Comparison of ENCODE assay signal across 8 mouse cellular contexts in the genomic region with DNA sequence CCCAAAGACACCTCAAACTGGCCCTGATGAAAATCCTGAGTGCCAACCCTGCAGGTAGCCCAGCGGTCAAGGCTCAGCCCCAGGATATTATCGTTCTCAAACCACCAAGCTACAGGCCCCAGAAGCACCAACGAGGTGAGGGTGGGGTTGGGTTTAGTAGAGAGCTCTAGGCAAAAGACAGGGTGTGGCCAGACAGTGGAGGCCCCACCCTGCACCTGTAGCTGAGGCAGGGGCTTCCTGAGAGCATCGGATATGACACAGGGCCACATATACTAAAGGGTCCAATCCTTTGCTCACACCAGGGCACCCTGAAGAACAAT. TPM values are rescaled to one million over a fixed set of nuclear protein-coding genes. Genes with fewer than 3 reads are reported as not detected.
A peak's percentile ranks its signal among the peaks of the same experiment; 100 is the strongest.
DNase-seq lines count a peak whose midpoint lies in the region; ATAC-seq and TF ChIP-seq lines count a peak whose summit lies in the region.

No protein-coding gene starts in this region.

- H3K9me3 ChIP-seq in embryonic facial prominence, embryonic 14.5 days (ENCODE audit: control insufficient read depth, low read length), result no peaks in the 10 kb centered on the region
- no peaks in the 10 kb centered on the region for H3K9me3 ChIP-seq in limb, embryonic 13.5 days
- H3K9me3 ChIP-seq in stomach, embryonic 14.5 days (ENCODE audit: control insufficient read depth, low read depth, low read length), result no peaks in the 10 kb centered on the region

- 31% methylated on average over 4 of the region's 4 CpGs for WGBS in embryonic facial prominence, embryonic 14.5 days
- 30% methylated on average over 4 of the region's 4 CpGs for WGBS in limb, embryonic 13.5 days
- 28% methylated on average over 4 of the region's 4 CpGs for WGBS in stomach, embryonic 14.5 days

- no peak for ATAC-seq in embryonic facial prominence, embryonic 14.5 days (ENCODE audit: low read depth)
- no peak for ATAC-seq in limb, embryonic 13.5 days (ENCODE audit: low FRiP score, low read depth)
- no peak for ATAC-seq in stomach, embryonic 14.5 days (ENCODE audit: insufficient number of reproducible peaks, insufficient read depth, low FRiP score, low read depth)

- no peak for TF ChIP-seq CTCF in left cerebral cortex, adult 2 months (IDR thresholded peaks at IDR 0.05)

- 0 out of 2 replicates have a peak overlapping the region, but pooled peaks have one; percentile 2 for H3K9ac ChIP-seq in embryonic facial prominence, embryonic 14.5 days (ENCODE audit: low read depth, low read length)
- H3K9ac ChIP-seq in limb, embryonic 13.5 days, result peak overlapping the region; percentile 35; the same call in 1 of the 2 replicates
- no peak overlapping the region for H3K9ac ChIP-seq in stomach, embryonic 14.5 days (replicated peaks; ENCODE audit: low read depth, low read length)

- intact Hi-C loops in left cerebral cortex, adult 2 months (cut with DNase I), result no loop called here

- H3K27me3 ChIP-seq in embryonic facial prominence, embryonic 14.5 days (replicated peaks; ENCODE audit: control insufficient read depth, insufficient read depth, low read length), result no peaks in the 10 kb centered on the region
- H3K27me3 ChIP-seq in limb, embryonic 13.5 days, result no peaks in the 10 kb centered on the region
- H3K27me3 ChIP-seq in stomach, embryonic 14.5 days (ENCODE audit: control insufficient read depth, insufficient read depth, low read length), result no peaks in the 10 kb centered on the region

- H3K4me3 ChIP-seq in left cerebral cortex, adult 2 months, result 0 out of 2 replicates have a peak overlapping the region, but pooled peaks have one; percentile 11
- H3K4me3 ChIP-seq in embryonic facial prominence, embryonic 14.5 days (ENCODE audit: low read depth, low read length), result no peak overlapping the region
- H3K4me3 ChIP-seq in limb, embryonic 13.5 days, result no peak overlapping the region
- no peak overlapping the region for H3K4me3 ChIP-seq in stomach, embryonic 14.5 days (ENCODE audit: low read depth, low read length)

- 0 out of 2 replicates have a peak overlapping the region, but pooled peaks have one; percentile 47 for H3K4me2 ChIP-seq in embryonic facial prominence, embryonic 14.5 days (ENCODE audit: low read depth, low read length)
- H3K4me2 ChIP-seq in limb, embryonic 13.5 days (replicated peaks), result peak overlapping the region; percentile 100
- H3K4me2 ChIP-seq in stomach, embryonic 14.5 days (replicated peaks; ENCODE audit: low read depth, low read length), result 0 out of 2 replicates have a peak overlapping the region, but pooled peaks have one; percentile 3

- H3K4me1 ChIP-seq in embryonic facial prominence, embryonic 14.5 days (ENCODE audit: control insufficient read depth, insufficient read depth, low read length), result peaks cover 60% of the 10 kb centered on the region
- peaks cover 81% of the 10 kb centered on the region for H3K4me1 ChIP-seq in limb, embryonic 13.5 days
- peaks cover 77% of the 10 kb centered on the region for H3K4me1 ChIP-seq in stomach, embryonic 14.5 days (ENCODE audit: control insufficient read depth, insufficient read depth, low read length)

- peaks cover 19% of the 10 kb centered on the region; the same call in 1 of the 2 replicates for H3K36me3 ChIP-seq in embryonic facial prominence, embryonic 14.5 days (ENCODE audit: control insufficient read depth, insufficient read depth, low read length)
- peaks cover 43% of the 10 kb centered on the region for H3K36me3 ChIP-seq in limb, embryonic 13.5 days
- peaks cover 13% of the 10 kb centered on the region for H3K36me3 ChIP-seq in stomach, embryonic 14.5 days (ENCODE audit: control insufficient read depth, insufficient read depth, low read length)

- H3K27ac ChIP-seq in left cerebral cortex, adult 2 months, result peak overlapping the region; percentile 70
- H3K27ac ChIP-seq in embryonic facial prominence, embryonic 14.5 days (replicated peaks; ENCODE audit: low read depth, low read length), result peak overlapping the region; percentile 87
- H3K27ac ChIP-seq in limb, embryonic 13.5 days, result peak overlapping the region; percentile 55; the same call in 1 of the 2 replicates
- H3K27ac ChIP-seq in stomach, embryonic 14.5 days (ENCODE audit: low read length), result peak overlapping the region; percentile 76; the same call in 1 of the 2 replicates

- DNase-seq in left cerebral cortex, adult 2 months (ENCODE audit: extremely low spot score in 1 of 2, low spot score in 2 of 2), result no peak
- no peak for DNase-seq in left cerebral cortex, adult 18-20 months (ENCODE audit: low spot score in 2 of 2)
- DNase-seq in embryonic facial prominence, embryonic 14.5 days (ENCODE audit: low spot score), result no peak
- DNase-seq in embryo, embryonic 11 days, result no peak
- no peak for DNase-seq in testis, postnatal 10 days (ENCODE audit: low spot score)
- DNase-seq in kidney, postnatal 25 days, result no peak

RNA-seq across cellular contexts. Expression of gene Gnai2, which starts 5.8 kb away (rescaled TPM):
- total RNA-seq in left cerebral cortex, adult 2 months (2021), result 100 to 1,000 TPM; 201 to 213 TPM
- total RNA-seq in left cerebral cortex, adult 18-20 months (2021), result 100 to 1,000 TPM; 222 to 239 TPM
- polyA plus RNA-seq in embryonic facial prominence, embryonic 14.5 days (2014; fragmentation: Nextera tagmentation; extraction: Ambion mirVana), result 380 and 416 TPM in 2 replicates
- polyA plus RNA-seq in limb, embryonic 13.5 days (2015; fragmentation: Nextera tagmentation; extraction: Ambion mirVana), result 383 and 392 TPM in 2 replicates
- polyA plus RNA-seq in stomach, embryonic 14.5 days (2014; fragmentation: Nextera tagmentation; extraction: Ambion mirVana), result 359 TPM in 2 replicates

RNA-seq across cellular contexts. Expression of gene Sema3b, which starts 20.3 kb away (rescaled TPM):
- total RNA-seq in left cerebral cortex, adult 2 months (2021), result 1 to 10 TPM; 3.3 to 4.1 TPM
- 1 to 10 TPM; 3.5 to 4.5 TPM for total RNA-seq in left cerebral cortex, adult 18-20 months (2021)
- 18.0 and 18.2 TPM in 2 replicates for polyA plus RNA-seq in embryonic facial prominence, embryonic 14.5 days (2014; fragmentation: Nextera tagmentation; extraction: Ambion mirVana)
- 8.0 and 8.6 TPM in 2 replicates for polyA plus RNA-seq in limb, embryonic 13.5 days (2015; fragmentation: Nextera tagmentation; extraction: Ambion mirVana)
- 6.1 and 7.9 TPM in 2 replicates for polyA plus RNA-seq in stomach, embryonic 14.5 days (2014; fragmentation: Nextera tagmentation; extraction: Ambion mirVana)

RNA-seq across cellular contexts. Expression of gene Slc38a3, which starts 40.0 kb away (rescaled TPM):
- total RNA-seq in left cerebral cortex, adult 2 months (2021), result 10 to 100 TPM; 74.7 to 76.2 TPM
- total RNA-seq in left cerebral cortex, adult 18-20 months (2021), result 10 to 100 TPM; 66.6 to 84.4 TPM
- 7.0 and 7.8 TPM in 2 replicates for polyA plus RNA-seq in embryonic facial prominence, embryonic 14.5 days (2014; fragmentation: Nextera tagmentation; extraction: Ambion mirVana)
- 4.3 and 5.3 TPM in 2 replicates for polyA plus RNA-seq in limb, embryonic 13.5 days (2015; fragmentation: Nextera tagmentation; extraction: Ambion mirVana)
- polyA plus RNA-seq in stomach, embryonic 14.5 days (2014; fragmentation: Nextera tagmentation; extraction: Ambion mirVana), result 3.7 and 7.1 TPM in 2 replicates

RNA-seq across cellular contexts. Expression of gene Ifrd2, which starts 41.9 kb away (rescaled TPM):
- 10 to 100 TPM; 10.5 to 10.9 TPM for total RNA-seq in left cerebral cortex, adult 2 months (2021)
- 10 to 100 TPM; 11.3 to 11.9 TPM for total RNA-seq in left cerebral cortex, adult 18-20 months (2021)
- 46.7 and 52.3 TPM in 2 replicates for polyA plus RNA-seq in embryonic facial prominence, embryonic 14.5 days (2014; fragmentation: Nextera tagmentation; extraction: Ambion mirVana)
- 44.3 and 49.5 TPM in 2 replicates for polyA plus RNA-seq in limb, embryonic 13.5 days (2015; fragmentation: Nextera tagmentation; extraction: Ambion mirVana)
- polyA plus RNA-seq in stomach, embryonic 14.5 days (2014; fragmentation: Nextera tagmentation; extraction: Ambion mirVana), result 54.0 and 61.1 TPM in 2 replicates

RNA-seq across cellular contexts. Expression of gene Hyal3, which starts 48.8 kb away (rescaled TPM):
- total RNA-seq in left cerebral cortex, adult 2 months (2021), result 1 to 10 TPM in 1 of 2 experiments, under 1 TPM in 1; 0.97 to 1.2 TPM
- 1 to 10 TPM; 1.6 TPM for total RNA-seq in left cerebral cortex, adult 18-20 months (2021)
- polyA plus RNA-seq in embryonic facial prominence, embryonic 14.5 days (2014; fragmentation: Nextera tagmentation; extraction: Ambion mirVana), result 1.2 and 1.4 TPM in 2 replicates
- polyA plus RNA-seq in limb, embryonic 13.5 days (2015; fragmentation: Nextera tagmentation; extraction: Ambion mirVana), result 1.5 and 1.7 TPM in 2 replicates
- 1.0 and 1.4 TPM in 2 replicates for polyA plus RNA-seq in stomach, embryonic 14.5 days (2014; fragmentation: Nextera tagmentation; extraction: Ambion mirVana)

Comparison
In these comparisons a context has a peak if more than half of its experiments do, and no peak if none do; other contexts are left out.
1. H3K4me2 ChIP-seq: peak in every context shown above with its lines; median percentile 100 in limb, embryonic 13.5 days; 47 in embryonic facial prominence, embryonic 14.5 days; 3 in stomach, embryonic 14.5 days.